Mouse (Mus musculus) neural tube, embryonic 10.5 days (tissue): ENCODE results near the gene Stxbp6.

Source experiments
- DNase-seq: peaks from one replicate; pipeline ENCODE4 v3.0.0-alpha.2; 2017; ENCODE audit warnings: low spot score; ENCODE audit errors: extremely low spot score

Stxbp6 gene

DNA sequence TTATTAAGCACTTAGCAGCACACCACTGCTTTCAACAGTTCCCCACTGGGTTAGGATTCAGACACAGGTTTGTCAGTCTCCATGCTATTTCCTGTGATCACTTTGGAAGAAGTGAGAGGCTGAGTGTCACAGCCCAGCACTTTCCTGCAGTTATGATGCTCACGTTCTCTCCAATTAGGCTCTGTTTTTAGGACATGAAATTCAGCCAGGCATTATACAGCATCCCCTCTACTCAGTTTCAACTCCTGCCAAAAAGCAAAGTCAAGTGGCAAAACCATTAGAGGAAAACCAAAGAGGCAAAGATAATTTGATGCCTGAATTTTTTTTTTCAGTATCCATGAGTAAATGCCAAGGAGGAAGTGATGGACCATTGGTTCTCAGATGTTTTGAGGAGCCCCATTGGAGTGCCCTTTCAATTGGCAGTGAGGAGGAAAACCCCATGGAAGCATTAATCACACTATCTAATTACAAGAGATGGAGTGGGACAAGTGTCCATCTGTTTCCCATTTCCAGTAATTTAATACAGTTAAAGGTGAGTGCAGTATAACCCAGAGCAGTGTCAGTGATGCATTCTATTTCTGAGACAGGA lies 238.5 kb downstream of the Stxbp6 start:
- DNase-seq = no peak

DNA sequence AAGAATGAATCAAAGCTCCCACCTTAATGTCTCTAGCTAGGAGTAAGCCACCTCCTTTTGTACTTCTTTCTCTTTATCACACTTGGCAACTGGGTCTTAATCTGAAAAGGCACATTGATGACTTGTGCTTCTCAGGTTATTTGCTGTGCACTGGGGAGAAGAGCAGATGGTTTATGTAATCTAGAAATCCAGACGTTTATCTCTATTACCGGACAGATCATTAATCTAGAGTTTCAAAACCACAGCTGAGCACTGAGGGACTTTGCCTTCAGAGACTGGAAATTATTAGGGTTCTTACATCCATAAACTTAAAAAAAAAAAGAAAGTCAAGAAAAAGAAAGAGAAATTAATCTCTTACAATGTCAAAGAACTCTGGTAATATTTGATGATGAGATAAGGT lies 262.6 kb downstream of the Stxbp6 start:
- no peak for DNase-seq

DNA sequence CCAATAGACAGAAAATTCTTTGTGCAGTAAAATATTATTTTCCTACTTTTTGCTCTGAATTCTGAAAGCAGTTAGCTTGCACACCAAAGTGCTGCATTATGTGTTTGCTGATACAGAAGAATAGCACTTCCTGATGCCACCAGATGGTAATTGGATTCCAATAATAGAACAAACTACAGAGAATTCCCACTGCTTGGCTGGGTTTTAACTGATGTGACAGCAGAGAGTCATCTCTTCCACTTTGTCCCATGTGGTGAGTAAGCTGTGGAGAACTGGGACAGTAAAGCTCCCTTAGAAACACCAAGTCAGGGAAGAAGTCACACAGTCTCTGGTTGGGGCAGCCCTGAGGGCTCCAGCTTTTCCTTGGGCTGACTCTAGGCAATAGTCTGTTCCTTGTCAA lies 270.3 kb downstream of the Stxbp6 start:
- DNase-seq = no peak
